Mouse (Mus musculus): ENCODE results near the gene Rps21. TPM values are rescaled to one million over a fixed set of nuclear protein-coding genes. Genes with fewer than 3 reads are reported as not detected.

Gene Rps21
- polyA plus RNA-seq (2016; fragmentation: Nextera tagmentation; extraction: Ambion mirVana), result 430 and 468 TPM in 2 replicates

GRCm38 (mm10) chr2:180257001-180257521 is at the start of gene Rps21:
Rps21 (plus strand) TSS chr2:180257377.
- peak within 1 kb of the TSS; percentile 91 for H3K27ac ChIP-seq
- H3K4me1 ChIP-seq, result peaks cover 17% of the 10 kb centered on the region
- peak; percentile 95 for ATAC-seq (ENCODE audit: low FRiP score, low read depth)
- peaks cover 33% of the 10 kb centered on the region for H3K36me3 ChIP-seq
- H3K4me2 ChIP-seq (replicated peaks), result peak within 1 kb of the TSS; percentile 75
- peak within 1 kb of the TSS; percentile 90 for H3K9ac ChIP-seq
- under 1% methylated on average over 38 of the region's 38 CpGs for WGBS
- no peaks in the 10 kb centered on the region for H3K9me3 ChIP-seq
- no peaks in the 10 kb centered on the region for H3K27me3 ChIP-seq (replicated peaks)
- H3K4me3 ChIP-seq, result peak within 1 kb of the TSS; percentile 85

GRCm38 (mm10) chr2:180207840-180208239 is 49.3 kb upstream of the Rps21 start:
- WGBS, result 52% methylated on average over 7 of the region's 7 CpGs
- H3K36me3 ChIP-seq, result no peaks in the 10 kb centered on the region
- no peak for ATAC-seq (ENCODE audit: low FRiP score, low read depth)
- H3K27ac ChIP-seq, result no peak overlapping the region
- H3K4me2 ChIP-seq (replicated peaks), result no peak overlapping the region
- H3K4me3 ChIP-seq, result no peak overlapping the region
- H3K9me3 ChIP-seq, result no peaks in the 10 kb centered on the region
- no peaks in the 10 kb centered on the region for H3K27me3 ChIP-seq (replicated peaks)
- H3K9ac ChIP-seq, result no peak overlapping the region
- peaks cover 15% of the 10 kb centered on the region for H3K4me1 ChIP-seq

- 77% methylated on average over 1 of the region's 1 CpGs for WGBS
- ATAC-seq (ENCODE audit: low FRiP score, low read depth), result no peak
- no peaks in the 10 kb centered on the region for H3K36me3 ChIP-seq
- H3K9ac ChIP-seq, result no peak overlapping the region
- H3K4me2 ChIP-seq (replicated peaks), result no peak overlapping the region
- no peaks in the 10 kb centered on the region for H3K9me3 ChIP-seq
- H3K4me1 ChIP-seq, result peaks cover 15% of the 10 kb centered on the region
- H3K4me3 ChIP-seq, result no peak overlapping the region
- H3K27me3 ChIP-seq (replicated peaks), result no peaks in the 10 kb centered on the region
- H3K27ac ChIP-seq, result no peak overlapping the region
These were observed 48.2 kb upstream of the Rps21 start for GRCm38 (mm10) chr2:180208976-180209375.

GRCm38 (mm10) chr2:180212255-180212654 is 44.9 kb upstream of the Rps21 start:
- H3K36me3 ChIP-seq, result no peaks in the 10 kb centered on the region
- H3K27ac ChIP-seq, result no peak overlapping the region
- no peaks in the 10 kb centered on the region for H3K4me1 ChIP-seq
- no peak for ATAC-seq (ENCODE audit: low FRiP score, low read depth)
- no peak overlapping the region for H3K4me2 ChIP-seq (replicated peaks)
- H3K27me3 ChIP-seq (replicated peaks), result no peaks in the 10 kb centered on the region
- 92% methylated on average over 3 of the region's 3 CpGs for WGBS
- no peak overlapping the region for H3K4me3 ChIP-seq
- H3K9me3 ChIP-seq, result no peaks in the 10 kb centered on the region
- no peak overlapping the region for H3K9ac ChIP-seq

GRCm38 (mm10) chr2:180214352-180214978 is 42.7 kb upstream of the Rps21 start:
- no peak for ATAC-seq (ENCODE audit: low FRiP score, low read depth)
- Histone ChIP-seq H3K4me3 (no peak overlapping the region), H3K9ac (no peak overlapping the region), H3K4me1 (no peaks in the 10 kb centered on the region; the same call in 1 of the 2 replicates), H3K27me3 (replicated peaks) (no peaks in the 10 kb centered on the region), H3K27ac (no peak overlapping the region), H3K4me2 (replicated peaks) (no peak overlapping the region), H3K36me3 (no peaks in the 10 kb centered on the region), H3K9me3 (no peaks in the 10 kb centered on the region)
- WGBS, result 91% methylated on average over 4 of the region's 4 CpGs

GRCm38 (mm10) chr2:180215011-180215461 is 42.1 kb upstream of the Rps21 start:
- H3K9me3 ChIP-seq, result no peaks in the 10 kb centered on the region

GRCm38 (mm10) chr2:180215951-180216350 is 41.2 kb upstream of the Rps21 start:
- no peak overlapping the region for H3K27ac ChIP-seq
- WGBS, result 79% methylated on average over 6 of the region's 6 CpGs

More at GRCm38 (mm10) chr2:180215011-180215461, 42.1 kb upstream of the Rps21 start:
- Histone ChIP-seq H3K4me1 (no peaks in the 10 kb centered on the region; the same call in 1 of the 2 replicates), H3K27me3 (replicated peaks) (no peaks in the 10 kb centered on the region), H3K27ac (no peak overlapping the region), H3K4me3 (no peak overlapping the region), H3K9ac (no peak overlapping the region), H3K4me2 (replicated peaks) (no peak overlapping the region), H3K36me3 (no peaks in the 10 kb centered on the region)
- WGBS, result 86% methylated on average over 8 of the region's 8 CpGs
- no peak for ATAC-seq (ENCODE audit: low FRiP score, low read depth)

GRCm38 (mm10) chr2:180216921-180217320 is 40.3 kb upstream of the Rps21 start:
- no peak overlapping the region for H3K4me3 ChIP-seq
- no peak overlapping the region for H3K27ac ChIP-seq
- WGBS, result 78% methylated on average over 5 of the region's 5 CpGs
- no peaks in the 10 kb centered on the region for H3K27me3 ChIP-seq (replicated peaks)
- H3K9ac ChIP-seq, result no peak overlapping the region
- ATAC-seq (ENCODE audit: low FRiP score, low read depth), result no peak
- H3K4me1 ChIP-seq, result peaks cover 1% of the 10 kb centered on the region
- no peak overlapping the region for H3K4me2 ChIP-seq (replicated peaks)
- no peaks in the 10 kb centered on the region for H3K36me3 ChIP-seq
- no peaks in the 10 kb centered on the region for H3K9me3 ChIP-seq

More at GRCm38 (mm10) chr2:180215951-180216350, 41.2 kb upstream of the Rps21 start:
- ATAC-seq (ENCODE audit: low FRiP score, low read depth), result no peak
- Histone ChIP-seq H3K4me1 (no peaks in the 10 kb centered on the region; the same call in 1 of the 2 replicates), H3K9me3 (no peaks in the 10 kb centered on the region), H3K4me2 (replicated peaks) (no peak overlapping the region), H3K9ac (no peak overlapping the region), H3K36me3 (no peaks in the 10 kb centered on the region), H3K27me3 (replicated peaks) (no peaks in the 10 kb centered on the region), H3K4me3 (no peak overlapping the region)

GRCm38 (mm10) chr2:180217587-180217986 is 39.6 kb upstream of the Rps21 start:
- 91% methylated on average over 8 of the region's 8 CpGs for WGBS
- Histone ChIP-seq H3K9me3 (no peaks in the 10 kb centered on the region), H3K4me1 (peaks cover 8% of the 10 kb centered on the region), H3K27ac (no peak overlapping the region), H3K27me3 (replicated peaks) (no peaks in the 10 kb centered on the region), H3K36me3 (no peaks in the 10 kb centered on the region), H3K4me3 (no peak overlapping the region), H3K4me2 (replicated peaks) (no peak overlapping the region), H3K9ac (no peak overlapping the region)
- no peak for ATAC-seq (ENCODE audit: low FRiP score, low read depth)

GRCm38 (mm10) chr2:180218241-180218640 is 38.9 kb upstream of the Rps21 start:
- Histone ChIP-seq H3K27me3 (replicated peaks) (peaks cover 4% of the 10 kb centered on the region; the same call in 1 of the 2 replicates), H3K4me1 (peaks cover 14% of the 10 kb centered on the region), H3K4me3 (no peak overlapping the region), H3K9ac (no peak overlapping the region), H3K27ac (no peak overlapping the region), H3K4me2 (replicated peaks) (no peak overlapping the region), H3K9me3 (no peaks in the 10 kb centered on the region), H3K36me3 (no peaks in the 10 kb centered on the region)
- ATAC-seq (ENCODE audit: low FRiP score, low read depth), result no peak
- WGBS, result 84% methylated on average over 3 of the region's 3 CpGs

- no peaks in the 10 kb centered on the region for H3K36me3 ChIP-seq
- no peak for ATAC-seq (ENCODE audit: low FRiP score, low read depth)
- no peaks in the 10 kb centered on the region for H3K9me3 ChIP-seq
- H3K9ac ChIP-seq, result no peak overlapping the region
- peaks cover 18% of the 10 kb centered on the region for H3K4me1 ChIP-seq
- H3K27me3 ChIP-seq (replicated peaks), result peaks cover 9% of the 10 kb centered on the region; the same call in 1 of the 2 replicates
- WGBS, result 44% methylated on average over 5 of the region's 5 CpGs
- H3K4me2 ChIP-seq (replicated peaks), result no peak overlapping the region
- no peak overlapping the region for H3K4me3 ChIP-seq
- no peak overlapping the region for H3K27ac ChIP-seq
These were observed 38.5 kb upstream of the Rps21 start for GRCm38 (mm10) chr2:180218677-180219076.

GRCm38 (mm10) chr2:180219145-180219943 is 37.8 kb upstream of the Rps21 start:
- ATAC-seq (ENCODE audit: low FRiP score, low read depth), result no peak
- H3K4me1 ChIP-seq, result peaks cover 19% of the 10 kb centered on the region
- no peaks in the 10 kb centered on the region for H3K36me3 ChIP-seq
- H3K27me3 ChIP-seq (replicated peaks), result peaks cover 14% of the 10 kb centered on the region
- no peak overlapping the region for H3K27ac ChIP-seq
- 84% methylated on average over 15 of the region's 15 CpGs for WGBS
- H3K9ac ChIP-seq, result no peak overlapping the region
- no peak overlapping the region for H3K4me3 ChIP-seq
- H3K4me2 ChIP-seq (replicated peaks), result no peak overlapping the region
- H3K9me3 ChIP-seq, result no peaks in the 10 kb centered on the region

Measured in neural tube, embryonic 12.5 days (tissue).